Mouse (Mus musculus) olfactory bulb, adult 2 months (tissue): Measurements from ENCODE around the gene F3.

Source experiments
- CTCF ChIP-seq: fragments of 200-500 bp; IDR thresholded peaks from 2 replicates; pipeline ENCODE4 v1.5.1; 2012; ENCODE audit warnings: low read depth, mild to moderate bottlenecking, low read length, moderate library complexity; ENCODE audit not compliant: insufficient read depth
- POLR2A ChIP-seq: fragments of 200-500 bp; IDR thresholded peaks from 2 replicates; pipeline ENCODE4 v1.6.1; 2012; ENCODE audit warnings: mild to moderate bottlenecking, low read depth, low read length, moderate library complexity; ENCODE audit not compliant: insufficient read depth

- TF ChIP-seq CTCF (no peak), POLR2A (no peak)
These were observed 43.9 kb upstream of the F3 start for GRCm38 (mm10) chr3:121679443-121679842.
